Mouse (Mus musculus) brain, embryonic 18.5 days (tissue): ENCODE measurements around the gene Creg2.
"Not testable (repeated sequence)": the region's sequence is repeated elsewhere in the genome, so short reads cannot be mapped to it uniquely, and the experiment has no call there.

Source experiments
- DNase-seq: peaks from one replicate; pipeline ENCODE4 v3.0.0-alpha.2; 2012; ENCODE audit warnings: low read depth, low spot score

Gene Creg2

DNA sequence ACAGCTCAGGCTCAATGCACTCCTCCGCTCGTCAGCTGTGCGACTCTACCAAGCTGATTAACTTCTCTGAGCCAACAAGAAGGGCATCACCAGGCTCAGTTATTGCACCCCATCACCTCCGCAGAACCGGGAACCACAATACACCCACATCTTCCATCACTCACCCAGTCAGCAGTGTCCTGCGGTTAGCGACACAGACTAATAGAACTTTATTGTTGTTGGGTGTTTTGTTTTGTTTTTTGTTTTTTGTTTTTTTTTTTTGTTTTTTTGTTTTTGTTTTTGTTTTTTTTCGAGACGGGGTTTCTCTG lies at the start of gene Creg2:
TSS of gene Creg2 (minus strand) at position 234 of the 308 bp plus-strand sequence.
- no peak for DNase-seq

DNA sequence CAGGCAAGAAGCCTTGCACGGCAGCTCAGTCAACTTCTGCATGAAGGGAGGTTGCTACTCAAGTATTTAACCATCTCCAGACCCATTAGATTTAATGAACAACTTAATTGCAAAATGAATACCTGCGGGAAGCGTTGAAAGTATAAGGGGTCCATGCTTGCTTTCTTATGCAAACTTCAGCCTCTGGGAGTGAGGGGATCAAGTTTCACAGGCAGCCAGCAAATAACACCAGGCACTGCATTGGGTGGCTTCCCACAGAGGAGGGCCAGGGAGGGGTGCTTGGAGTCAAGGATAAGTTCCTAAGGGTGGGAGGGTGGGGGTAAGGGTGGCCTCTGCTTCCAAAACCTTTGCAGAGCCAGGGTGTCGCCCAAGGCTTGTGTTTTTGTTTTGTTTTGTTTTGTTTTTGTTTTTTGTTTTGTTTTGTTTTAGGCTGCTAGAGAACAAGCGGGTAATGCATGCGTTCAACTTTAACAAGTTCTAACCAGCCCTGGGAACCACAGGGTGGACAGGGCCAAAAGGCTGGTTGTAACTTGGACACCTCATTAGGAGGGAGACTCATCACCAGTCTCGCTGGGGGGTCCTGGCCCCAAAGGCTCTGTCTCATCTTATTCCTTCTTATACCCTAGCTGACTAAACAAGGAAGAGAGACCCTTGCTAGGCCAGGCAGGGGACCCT lies 49.5 kb upstream of the Creg2 start:
- no peak for DNase-seq

DNA sequence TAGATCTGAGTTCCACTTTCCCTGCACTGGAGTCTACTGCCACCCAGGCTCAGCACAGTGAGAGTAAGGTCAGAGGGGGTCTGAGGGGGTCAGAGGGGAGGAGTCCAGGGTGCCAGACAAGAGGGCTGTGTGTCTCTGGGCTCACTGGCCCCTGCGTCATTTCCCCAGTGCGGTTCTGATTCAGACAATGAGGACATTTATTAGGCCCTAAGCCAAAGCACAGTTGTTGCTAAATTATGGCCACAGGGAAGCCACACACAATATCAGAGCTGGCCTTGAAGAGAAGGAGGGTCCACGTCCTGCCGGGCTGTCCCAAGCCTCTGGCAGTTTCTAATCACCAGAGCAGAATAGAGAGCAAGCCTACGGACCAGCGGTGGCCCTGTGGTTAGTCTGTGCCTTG lies 47.2 kb upstream of the Creg2 start:
- DNase-seq, result no peak

DNA sequence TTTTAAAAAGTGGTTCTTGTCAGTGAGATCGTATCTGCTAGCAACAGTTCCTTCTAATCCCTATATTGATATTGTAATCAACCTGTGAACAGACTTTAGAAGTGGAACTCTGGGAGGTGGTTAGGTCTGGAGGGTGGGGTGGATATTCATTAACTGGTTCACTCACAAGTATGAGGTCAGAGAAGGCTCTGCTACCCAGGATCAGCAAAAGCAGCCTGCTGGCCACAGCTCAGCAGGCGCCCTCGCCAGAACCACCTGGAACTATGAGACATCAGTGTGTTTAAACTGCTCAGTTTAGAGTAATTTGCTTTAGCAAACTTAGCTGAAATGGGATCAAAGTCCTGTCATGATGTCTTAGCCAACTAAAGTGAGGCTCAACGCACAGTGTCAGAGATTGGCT lies 43.9 kb upstream of the Creg2 start:
- no peak for DNase-seq

DNA sequence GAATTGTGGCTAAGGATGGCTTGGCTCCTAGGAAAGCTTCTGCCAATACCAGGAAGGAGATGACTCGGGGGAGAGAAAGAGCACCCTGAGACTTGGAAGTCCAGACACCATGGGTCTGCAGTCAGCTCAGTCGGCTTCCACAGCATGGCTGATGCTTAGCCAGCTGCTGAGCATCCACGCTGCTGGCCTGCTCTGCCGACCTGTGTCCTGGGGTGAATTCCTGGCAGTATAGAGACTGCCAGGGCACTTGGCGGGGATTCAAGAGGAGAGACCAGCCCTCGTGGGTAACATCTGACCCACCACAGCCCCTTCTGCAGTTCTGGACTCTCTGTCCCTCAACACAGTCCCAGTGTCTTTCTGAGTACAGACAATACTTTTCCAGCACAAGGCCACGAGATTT lies 43.5 kb upstream of the Creg2 start:
- DNase-seq, result no peak

DNA sequence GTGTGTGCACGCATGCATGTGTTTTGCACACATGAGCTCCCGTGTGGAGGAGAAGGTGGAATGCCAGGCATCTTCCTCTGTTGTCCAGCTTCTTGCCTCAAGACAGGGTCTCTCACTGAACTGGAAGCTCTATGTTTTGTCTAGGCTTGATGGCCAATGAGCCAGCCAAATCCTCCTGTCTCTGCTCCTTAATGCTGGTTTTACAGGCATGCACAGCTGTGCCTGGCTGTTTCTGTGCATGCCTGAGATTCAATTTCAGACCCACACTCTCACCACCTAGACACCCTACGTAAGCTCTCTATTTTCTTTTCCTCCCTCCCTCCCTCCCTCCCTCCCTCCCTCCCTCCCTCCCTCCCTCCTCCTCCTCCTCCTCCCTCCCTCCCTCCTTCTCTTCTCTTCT lies 40.7 kb upstream of the Creg2 start:
- no peak for DNase-seq

DNA sequence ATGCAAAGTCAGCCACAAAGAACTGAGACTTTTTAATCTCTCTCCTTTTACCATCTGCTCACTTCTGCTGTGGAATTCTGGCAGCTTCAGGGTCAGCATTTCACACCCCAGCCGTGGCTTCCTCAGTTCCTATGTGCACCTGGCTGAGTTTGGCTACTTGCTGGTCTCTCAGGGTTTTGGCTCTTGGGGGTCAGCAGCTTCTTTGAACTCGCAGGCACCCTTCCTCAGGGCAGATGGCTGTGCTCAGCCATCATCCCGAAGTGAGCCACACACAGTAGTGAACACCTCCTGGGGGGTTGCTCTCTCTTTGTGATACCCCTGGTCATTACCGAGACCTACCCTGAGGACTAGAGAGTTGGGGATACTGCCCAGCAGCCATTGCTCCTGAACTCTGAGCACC lies 39.8 kb upstream of the Creg2 start:
- no peak for DNase-seq

DNA sequence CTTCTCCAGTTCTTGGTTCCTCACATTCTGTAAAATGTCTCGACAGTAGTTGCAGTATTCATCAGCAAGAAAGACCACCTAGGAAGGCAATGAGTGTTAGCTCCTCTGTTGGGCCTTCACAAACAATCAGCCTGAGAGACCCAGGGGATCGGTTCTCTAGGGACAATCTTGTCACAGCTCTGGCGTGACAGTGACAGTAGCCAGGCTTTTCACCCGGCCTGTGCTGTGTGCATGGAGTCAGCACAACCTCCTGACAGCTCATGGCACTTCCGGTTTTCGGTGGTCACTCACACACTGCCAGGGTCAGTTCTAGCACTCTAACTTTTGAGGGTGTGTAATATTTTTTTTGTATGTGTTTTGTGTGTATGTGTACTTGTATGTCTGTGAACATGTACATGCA lies 37.3 kb upstream of the Creg2 start:
- no peak for DNase-seq

DNA sequence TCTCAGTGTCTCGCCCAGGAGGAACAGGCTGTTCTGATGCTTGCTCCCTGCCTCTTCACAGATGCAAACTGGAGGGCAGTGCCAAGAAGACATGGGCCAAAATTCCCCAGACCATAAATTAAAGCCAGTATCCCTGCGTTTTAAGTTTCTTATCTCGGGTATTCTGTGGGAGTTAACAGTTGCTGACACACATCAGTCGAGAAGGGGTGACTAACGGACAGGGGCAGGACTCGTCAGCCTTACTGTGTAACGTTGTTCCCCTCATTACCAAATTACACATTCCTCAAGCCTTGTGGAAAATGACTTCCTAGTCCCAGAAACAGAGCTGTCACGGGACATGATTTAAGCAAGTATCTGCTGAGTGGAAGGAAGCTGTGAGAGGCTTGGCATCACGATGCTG lies 36.0 kb upstream of the Creg2 start:
- no peak for DNase-seq

DNA sequence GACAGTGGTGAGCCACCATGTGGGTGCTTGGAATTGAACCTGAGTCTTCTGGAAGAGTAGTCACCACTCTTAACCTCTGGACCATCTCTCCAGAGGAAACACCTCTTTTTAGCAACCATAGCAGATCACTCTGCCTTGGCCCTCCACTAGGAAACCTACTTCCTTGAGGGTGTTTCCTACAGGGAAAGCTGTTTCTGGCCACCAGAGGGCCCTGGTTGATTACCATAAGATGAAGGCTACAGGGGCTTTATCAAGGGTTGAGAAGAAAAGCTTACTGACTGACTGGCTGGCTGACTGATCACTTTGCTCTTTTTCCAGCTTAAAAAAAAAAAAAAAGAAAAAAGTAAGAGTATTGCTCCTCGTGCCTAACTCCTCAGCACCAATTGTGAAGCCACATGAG lies 34.6 kb upstream of the Creg2 start:
- peak; percentile 66 for DNase-seq

DNA sequence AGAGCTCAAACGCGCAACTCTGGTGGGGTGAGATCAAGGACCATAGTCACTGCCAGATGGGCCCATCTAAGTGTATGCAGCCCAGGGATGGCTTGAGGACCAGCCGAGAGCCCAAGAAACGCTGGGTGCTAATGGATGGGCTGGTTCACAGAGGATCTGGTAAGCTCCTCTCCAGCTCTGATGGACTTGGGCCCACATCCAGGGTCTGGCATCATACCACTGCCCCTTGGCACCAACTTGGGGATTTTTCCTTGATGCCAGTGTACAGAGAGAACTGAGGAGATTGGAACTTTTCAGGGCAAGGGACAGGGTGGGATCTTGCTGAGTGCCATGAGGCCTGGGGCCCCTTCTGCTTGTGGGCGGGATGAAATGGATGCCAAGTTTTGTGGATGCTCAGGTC lies 30.4 kb upstream of the Creg2 start:
- no peak for DNase-seq

DNA sequence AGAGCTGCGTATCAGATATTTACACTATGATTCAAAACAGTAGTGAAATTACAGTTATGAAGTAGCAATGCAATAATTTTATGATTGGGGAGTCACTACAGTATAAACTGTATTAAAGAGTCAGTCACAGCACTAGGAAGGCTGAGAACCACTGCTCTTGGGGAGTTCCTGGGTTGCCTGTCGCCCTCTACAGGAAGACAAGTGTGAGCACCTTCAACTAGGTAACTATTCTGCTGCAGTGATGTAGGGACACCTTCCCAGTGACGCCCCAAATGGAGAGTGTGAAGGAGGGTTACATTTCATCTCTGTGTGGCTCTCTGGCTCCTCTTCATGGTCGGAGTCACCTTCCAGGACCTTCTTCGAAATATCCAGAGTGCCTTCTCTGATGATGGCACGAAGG lies 29.3 kb upstream of the Creg2 start:
- no peak for DNase-seq

DNA sequence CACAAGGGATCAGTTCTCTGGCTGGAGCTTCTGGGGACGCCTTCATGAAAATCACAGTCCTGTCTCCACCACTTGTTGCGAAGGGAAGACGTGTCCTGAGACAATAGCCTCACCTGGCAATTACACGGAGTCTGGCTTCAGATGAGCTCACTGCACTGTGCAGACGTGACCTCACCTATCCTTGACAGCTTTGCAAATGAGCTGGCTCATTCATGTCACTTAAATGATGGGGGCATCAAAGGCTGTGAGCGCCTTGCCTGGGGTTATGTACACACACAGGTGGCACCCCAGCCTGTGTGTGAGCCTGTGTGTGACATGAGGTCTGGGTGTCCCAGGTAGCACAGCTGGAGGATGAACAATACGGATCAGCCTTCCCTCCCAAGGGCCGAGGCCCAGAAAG lies 27.6 kb upstream of the Creg2 start:
- no peak for DNase-seq

DNA sequence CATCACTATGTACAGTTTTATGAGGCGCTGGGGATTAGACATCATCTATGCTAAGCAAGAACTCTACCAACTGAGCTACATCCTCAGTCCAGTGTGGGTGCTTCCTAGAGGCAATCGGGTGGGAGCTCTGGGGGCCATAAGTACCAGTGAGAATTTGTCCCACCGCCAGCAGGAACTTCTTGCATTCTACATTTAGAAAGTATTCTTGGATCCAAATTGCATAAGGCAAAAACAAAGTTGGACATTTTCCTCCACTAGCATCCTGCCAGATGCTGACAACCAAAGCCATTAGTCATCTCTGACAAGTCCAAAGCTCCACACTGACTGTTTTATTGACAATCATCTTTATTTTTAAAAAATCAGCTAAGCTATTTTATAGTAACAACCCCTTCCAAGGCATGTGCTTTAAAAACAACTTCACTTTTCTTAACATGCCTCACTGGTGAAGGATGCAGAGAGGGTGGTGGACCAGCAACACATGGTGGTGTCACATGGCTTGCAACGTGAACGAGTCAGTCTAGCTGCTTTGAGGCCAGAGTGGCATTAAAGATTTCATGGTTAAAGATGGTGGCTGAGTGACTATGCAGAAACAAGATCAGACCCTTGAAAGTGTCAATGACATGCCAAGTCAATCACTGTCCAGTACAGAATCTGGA lies 25.1 kb upstream of the Creg2 start:
- DNase-seq, result no peak

DNA sequence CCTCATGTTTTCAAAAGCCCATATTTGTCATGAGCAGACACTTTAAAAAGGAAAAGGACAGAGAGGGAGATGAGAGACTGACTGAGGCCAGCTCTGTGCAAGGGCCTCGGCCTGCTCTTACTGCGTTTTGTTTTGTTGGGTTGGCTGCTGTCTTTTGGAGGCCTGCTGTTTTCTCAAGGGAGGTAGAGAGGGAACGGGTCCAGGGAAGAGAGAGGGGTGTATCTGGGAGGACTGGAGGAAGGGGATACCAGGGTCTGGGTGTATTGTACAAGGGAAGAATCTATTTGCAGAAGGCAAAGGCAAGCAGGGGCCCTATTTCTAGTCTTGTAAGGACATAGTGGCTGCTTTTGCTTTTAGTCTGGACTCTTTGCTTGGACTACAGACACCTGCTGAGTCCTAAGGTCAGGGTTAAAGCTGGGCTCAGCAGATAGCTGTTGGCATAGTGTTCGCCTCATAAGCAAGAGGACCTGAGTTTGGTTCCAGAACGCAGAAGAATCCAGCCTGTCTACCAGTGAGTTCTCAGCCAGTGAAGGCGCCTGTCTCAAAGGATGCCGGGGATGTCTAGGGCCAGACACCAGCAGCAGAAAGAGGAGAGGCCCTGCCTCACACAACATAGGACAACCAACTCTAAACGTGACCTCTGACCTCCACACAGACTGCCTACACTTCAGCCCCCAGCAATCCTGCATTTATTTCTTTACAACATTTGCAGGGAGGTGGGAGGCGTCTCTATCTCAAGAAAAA lies 21.3 kb upstream of the Creg2 start:
- DNase-seq, result no peak

DNA sequence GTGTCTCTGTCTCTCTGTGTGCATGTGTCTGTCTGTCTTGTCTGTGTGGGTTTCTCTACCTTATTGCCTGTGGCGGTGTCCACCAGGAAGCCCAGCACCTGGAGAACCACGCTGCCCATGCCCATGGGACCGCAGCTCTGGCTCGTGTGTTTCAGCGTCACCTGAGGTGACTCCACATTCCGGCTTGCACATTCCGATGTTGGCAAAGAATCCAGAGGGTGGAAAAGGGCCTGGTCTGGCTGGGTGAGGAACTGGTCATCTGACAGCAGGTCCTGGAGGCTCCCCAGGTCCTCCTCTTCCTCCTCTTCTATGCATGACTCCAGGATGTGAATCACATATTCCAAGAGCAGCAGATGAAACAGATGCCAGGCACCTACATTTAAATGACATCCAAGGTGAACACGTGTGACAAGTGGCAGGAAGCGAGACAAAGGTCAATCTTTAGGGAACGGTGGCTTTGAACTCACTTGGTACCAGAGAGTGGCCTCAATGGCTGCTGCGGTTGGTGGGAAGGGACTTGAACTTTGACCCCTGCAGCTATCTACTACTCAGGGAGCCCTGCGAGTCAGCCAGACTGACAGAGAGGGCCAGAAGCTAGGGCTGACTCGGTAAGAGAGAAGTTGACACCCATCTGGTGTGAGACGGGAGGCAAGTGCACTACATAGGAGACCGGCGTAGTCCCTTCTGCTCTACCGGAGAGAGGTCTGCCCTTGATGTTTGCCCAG lies 19.1 kb upstream of the Creg2 start:
- no peak for DNase-seq

DNA sequence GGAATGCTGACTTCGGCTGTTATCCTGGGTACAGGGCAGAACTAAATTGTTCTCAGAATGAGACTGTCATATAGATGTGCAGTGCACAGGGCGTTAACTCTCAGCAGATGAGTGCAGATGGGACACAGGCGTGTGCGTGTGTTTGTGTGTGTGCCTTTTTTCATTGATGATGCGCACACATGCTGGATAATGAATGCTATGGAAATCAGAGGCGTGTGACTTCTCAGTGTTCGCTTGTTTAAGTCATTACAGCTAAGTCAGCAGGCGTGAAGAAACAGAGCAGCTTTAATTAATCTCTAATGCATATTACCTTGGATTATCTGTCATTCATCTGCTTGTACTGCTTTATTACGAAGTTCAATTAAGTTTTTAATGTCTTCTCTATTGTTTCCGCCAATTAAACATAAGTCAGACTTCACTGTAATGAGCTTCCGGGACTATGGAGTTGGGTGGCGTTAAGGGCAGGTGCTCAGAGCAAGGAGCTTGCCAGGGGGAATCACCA lies 15.5 kb upstream of the Creg2 start:
- DNase-seq, result no peak

DNA sequence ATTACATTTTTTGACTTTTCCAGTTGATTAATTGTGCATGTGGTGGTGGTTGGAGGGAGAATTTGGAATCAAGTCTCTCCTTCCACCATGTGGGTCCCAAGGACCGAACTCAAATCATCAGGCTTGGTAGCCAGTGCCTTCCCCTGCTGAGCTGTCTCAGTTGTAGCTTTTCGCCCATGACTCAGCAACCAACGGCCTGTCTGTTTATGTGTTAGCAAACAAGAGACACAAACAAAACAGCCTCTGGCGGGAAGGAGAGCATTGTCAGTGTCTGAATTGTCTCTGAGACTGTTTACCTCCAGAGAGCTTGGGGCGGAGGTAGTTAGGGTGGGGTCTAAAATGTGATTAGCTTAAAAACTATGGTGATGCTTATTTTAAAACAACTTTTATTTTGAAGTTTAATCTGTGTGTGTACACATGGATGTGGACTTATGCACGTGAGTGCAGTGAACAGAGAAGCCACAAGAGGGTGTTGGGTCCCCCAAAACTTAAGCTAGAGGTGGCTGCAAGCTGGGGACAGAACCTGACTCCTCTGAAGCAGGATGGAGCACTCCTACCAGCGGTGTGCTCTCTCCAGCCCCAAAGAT lies 12.9 kb upstream of the Creg2 start:
- DNase-seq, result no peak

DNA sequence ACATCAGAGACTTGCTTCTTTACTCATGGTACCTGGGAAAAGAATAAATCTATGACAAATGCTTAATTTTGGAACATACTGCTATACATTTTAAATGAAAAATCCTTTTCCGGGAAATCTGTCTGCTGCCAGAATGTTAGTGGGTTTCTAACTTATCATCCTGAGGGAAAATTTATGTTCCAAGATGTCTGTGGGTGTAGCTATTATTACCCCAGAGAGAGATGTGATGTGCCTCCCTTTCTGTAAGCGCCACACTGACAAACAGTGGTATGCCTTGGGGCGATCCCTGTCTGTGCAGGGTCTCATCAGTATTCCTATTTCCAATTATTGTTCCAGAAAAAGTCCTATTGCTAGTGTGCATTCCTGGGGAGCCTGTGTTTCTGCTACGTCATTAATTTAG lies 11.8 kb upstream of the Creg2 start:
- DNase-seq, result no peak

DNA sequence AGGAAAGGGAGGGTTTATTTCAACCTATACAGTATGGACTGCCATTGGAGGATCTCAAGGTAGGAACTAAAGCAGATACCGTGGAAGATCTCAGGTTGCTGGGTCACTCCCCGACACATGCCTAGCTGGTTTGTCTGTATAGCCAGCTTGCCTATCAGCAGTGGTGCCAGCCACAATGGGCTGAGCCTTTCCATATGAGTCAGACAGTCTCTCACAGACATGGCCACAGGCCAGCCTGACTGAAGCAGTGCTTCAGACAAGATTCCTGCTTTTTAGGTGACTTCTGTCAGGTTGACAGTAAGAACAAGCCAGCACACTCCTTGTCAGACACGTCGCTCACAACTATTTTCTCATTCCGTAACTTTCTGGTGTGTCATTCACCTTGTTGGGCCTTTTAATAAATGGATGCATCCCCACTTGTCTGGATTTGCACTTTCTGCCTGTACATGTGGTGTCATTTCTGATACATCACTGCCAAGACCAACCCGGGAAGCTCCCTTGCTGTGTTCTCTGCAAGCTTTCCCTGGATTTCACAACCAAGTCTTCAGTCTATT lies 5.8 kb upstream of the Creg2 start:
- DNase-seq, result no peak

DNA sequence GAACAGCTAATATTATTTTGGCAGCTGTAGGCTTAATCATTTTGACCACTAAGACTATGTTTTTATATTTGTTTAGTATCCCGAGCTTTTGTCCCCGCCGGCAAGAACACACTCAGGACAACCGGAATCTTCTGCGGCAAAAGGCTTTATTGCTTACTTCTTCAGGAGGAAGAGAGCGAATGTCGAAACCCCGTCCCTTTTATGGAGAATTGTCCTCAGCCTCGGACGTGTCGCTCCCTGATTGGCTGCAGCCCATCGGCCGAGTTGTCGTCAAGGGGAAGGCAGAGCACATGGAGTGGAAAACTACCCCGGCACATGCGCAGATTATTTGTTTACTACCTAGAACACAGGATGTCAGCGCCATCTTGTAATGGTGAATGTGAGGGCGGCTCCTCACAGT lies 3.6 kb upstream of the Creg2 start:
- DNase-seq, result not testable (repeated sequence)

DNA sequence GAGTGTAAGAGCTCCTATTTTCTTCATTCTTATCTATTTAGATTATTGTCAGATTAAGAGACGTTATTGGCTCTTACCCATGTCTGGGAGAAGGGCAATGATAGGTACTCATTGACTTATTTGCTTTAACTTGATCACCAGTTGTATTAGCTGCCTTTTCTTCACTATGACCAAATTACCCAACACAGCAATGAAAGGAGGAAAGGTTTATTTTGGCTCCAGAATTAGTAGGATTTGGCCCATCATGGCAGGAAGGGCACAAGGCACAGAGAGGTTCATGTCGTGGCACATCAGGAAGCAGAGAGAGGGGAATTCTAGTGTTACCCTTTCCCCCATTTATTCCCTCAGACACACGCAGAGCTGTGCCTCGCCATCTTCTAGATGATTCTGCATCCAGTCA lies 1.8 kb upstream of the Creg2 start:
- DNase-seq, result no peak
